Mouse (Mus musculus): ENCODE measurements at regions not wholly inside any gene's neighbourhood (a gene's known extent, or its start where the extent isn't known, plus 50 kb on each side); places are given as distances from the start of the nearest gene placed in this dataset.
"Not testable (repeated sequence)": the region's sequence is repeated elsewhere in the genome, so short reads cannot be mapped to it uniquely, and the experiment has no call there.

DNA sequence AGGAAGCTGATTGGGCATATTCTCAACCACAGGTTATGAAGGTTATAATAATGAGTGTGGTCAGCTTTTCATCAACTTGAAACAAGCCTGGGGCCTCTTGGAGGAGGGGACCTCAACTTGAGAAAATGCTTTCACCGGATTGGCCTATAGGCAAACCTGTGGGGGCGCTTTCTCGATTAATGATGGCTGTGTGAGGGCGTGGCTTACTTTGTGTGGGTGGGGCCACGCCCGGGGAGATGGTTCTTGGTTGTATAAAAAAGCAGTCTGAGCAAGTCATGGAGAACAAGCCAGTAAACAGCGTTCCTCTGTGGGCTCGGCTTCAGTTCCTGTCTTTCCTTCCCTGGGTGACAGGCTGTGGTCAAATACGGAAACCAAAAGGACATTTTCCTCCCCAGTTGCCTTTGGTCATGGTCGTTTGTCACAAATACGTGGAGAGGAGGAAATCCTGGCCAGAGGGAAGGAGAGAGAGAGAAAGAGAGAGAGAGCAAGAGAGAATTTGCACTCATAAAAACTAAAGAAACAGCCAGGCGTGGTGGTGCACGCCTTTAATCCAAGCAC lies 163.1 kb downstream of the Ifng start:
- peak; percentile 50 for DNase-seq

DNA sequence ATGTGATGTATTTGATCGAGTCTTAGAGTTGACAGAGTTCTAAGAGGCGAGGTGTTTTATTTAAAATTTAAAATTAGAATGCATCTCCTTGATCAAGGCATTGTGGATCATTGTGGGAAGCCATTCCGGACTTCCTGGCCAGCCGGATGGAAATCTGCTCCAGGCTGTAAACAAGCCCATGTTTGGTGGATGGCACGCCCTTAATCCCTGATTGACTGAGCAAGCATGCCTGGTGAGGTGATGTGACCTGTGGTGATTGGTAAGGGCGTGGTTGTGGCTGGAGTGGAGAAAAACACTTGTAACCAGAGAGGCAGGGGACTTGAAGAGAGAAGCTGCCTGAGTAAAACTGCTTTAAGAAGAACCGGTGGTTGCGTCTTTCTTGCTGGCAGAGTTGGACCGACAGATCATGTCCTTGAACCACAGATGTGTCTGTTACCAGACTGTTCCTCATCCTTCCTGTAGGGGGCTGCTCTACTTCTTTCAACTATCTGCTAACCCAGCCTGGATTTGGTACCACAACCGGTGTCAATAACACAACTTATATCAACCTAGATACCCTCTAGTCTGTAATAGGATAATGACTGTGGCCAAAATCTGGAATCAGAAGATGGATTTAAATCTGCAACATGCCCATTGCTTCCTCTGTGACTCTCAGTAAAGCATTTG lies 164.4 kb downstream of the Ifng start:
- no peak for DNase-seq

DNA sequence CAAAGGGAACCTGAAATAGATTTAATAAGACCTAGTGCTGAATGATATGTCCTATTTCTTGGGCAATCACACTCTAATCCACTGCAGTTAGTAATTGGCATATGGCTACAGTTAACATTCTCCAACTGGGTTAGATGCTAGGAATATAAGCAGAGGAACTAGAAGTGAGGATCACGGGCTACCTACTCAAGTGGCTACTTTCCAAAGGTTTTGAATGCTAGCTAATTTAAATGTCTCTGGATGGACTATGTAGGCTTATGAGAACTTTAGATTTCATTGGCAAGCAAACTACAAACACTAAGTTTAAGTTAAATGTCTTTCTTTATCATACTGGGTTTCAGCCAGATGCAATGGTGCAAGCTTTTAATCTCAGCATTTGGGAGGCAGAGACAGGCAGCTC lies 166.6 kb downstream of the Ifng start:
- no peak for DNase-seq

DNA sequence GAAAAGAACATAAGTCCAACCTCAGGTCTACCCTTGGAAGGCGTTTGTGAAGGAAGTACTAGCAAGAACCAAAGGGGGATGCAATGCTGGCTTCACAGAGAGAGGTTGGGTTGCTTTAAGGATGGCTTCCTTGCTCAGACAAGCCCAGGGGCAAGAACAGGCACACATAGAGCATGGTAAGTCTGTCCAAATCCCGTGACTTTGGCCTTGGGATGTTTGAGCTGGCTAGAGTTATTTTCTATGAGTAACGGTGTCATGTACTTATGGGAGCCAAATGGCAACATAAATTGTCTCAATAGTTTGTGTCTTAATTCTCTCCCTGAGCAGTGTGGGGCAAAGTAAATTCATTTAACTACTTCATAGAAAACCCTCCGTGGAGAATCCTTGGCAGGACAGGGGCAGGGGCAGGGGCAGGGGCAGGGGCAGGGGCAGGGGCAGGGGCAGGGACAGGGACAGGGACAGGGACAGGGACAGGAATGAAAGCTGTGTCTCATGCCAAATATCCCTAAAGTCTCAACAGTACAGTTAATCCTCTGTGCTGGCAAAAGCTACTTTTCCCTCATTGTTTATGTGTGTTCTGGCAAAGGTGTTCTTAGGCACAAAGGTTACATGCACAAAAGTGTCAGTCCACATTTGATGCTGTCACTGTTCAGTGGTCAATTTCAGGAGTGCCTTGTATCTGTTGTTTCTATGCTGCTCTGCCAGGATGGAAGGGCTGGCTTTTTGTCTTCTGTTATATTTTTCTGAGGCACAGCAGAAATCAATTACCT lies 167.7 kb downstream of the Ifng start:
- DNase-seq = no peak

DNA sequence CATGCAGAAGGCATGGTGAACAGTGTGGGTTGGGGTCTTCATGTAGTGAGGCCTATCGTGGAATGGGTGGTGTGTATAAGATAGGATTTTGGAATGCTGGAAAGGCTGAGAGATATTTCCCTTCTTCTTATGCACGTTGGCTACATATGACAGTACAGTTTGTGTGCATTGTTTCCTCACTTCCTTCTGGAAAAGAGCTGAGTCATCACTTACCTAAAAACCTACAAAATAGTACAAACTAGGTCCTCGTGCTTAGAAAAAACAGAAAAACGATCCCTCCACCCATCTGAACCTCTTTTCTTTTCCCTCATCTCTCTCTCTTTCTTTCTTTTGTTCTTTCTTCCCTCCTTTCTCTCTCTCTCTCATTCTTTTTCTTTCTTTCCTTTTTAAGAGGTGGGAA lies 168.3 kb downstream of the Ifng start:
- DNase-seq = no peak

DNA sequence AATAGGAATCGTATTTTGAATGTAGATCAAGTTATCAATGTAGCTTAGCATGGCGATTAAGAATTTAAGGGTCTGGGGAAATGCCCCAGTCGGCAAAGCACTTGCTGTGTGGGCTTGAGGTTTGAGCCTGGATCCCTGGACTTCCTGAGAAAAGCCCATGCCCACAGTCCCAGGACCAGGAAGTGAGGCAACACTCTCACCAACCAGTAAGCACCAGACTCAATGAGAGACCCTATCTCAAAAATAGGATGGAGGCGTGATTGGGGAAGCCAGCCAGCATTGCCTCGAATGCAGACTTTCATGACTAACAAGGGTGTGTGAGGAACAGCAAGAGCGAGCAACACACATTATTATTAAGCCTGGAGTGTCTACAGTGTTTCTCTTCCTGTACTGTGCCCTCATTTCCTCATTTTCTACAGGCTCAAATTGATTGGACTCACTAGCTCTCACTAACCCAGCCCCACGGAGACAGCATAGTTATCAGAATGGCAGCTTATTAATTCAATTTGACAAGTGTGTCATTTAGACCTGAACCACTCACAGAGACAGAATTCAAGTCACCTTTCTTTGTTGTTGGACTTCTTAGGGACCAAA lies 170.1 kb downstream of the Ifng start:
- no peak for DNase-seq

DNA sequence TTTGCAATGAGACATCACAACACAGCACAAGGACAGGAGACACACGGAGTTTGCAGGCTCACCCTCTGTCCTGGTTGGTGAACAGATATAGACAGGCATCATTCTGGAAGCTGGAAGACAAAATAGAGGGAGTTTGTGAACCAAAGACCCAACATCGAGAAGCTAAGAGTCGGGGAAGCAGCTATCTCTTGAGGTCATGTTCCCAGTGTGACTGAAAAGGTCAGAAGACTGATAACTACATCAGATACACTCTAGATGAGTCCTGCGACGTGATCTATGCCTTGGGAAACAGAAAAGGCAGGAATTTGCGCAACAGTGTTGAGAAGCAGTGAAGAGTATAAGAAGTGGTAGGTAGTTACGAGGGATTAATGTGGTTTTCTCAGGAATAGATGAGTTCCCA lies 171.2 kb downstream of the Ifng start:
- no peak for DNase-seq

DNA sequence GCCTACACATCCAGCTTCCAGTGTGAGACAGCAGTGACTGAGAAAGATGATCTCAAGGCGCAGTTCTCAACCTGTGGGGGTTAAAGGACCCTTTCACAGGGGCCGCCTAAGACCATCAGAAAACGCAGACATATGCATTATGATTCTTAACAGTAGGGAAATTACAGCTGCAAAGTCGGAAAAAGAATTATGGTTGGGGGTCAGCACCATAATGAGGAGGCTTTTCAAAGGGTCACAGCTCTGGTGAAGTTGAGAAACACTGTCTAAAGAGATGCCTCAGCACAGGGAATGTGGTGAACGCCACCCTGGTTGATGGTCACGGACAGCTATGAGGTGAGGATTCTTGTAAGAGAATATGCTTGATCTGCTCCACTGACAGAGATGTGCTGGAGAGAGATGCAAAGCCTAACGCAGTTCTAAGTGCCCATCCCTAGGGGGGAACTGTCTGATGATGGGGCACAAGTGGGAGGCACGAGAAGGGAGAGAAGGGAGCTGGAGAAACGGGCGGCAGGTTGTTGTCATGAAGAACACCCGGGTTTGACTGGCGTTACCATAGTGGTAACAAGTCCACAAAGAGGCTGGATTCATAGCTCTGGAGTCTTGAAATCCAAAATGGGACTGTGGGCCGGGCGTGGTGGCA lies 172.3 kb downstream of the Ifng start:
- no peak for DNase-seq

DNA sequence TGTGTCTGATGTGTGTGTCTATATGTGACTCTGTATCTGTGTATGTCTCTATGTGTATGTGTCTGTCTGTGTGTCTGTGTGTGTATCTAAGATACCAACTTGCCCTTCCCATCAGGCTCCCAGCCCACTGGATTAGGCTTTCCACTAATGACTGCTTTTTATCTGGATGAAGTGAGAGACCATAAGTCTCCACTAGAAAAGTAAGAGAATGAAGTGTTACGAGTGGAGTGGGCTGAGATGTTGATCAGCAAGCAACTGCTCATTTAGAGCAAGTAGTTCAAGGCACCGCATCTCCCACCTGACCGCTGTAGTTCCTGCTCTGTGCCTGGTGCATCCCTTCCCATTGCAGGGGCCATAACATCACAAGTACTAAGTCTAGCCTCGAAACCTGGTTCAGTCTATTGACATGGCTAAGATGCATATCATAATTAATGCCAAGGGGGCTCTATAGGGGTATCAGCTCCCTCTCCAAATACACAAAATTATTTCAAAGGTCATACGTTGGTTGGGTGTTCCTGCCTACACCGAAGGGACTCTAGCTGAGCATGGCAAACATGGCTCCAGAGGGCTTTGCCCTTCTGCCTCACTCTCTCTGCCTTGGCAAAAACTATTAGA lies 173.5 kb downstream of the Ifng start:
- no peak for DNase-seq

DNA sequence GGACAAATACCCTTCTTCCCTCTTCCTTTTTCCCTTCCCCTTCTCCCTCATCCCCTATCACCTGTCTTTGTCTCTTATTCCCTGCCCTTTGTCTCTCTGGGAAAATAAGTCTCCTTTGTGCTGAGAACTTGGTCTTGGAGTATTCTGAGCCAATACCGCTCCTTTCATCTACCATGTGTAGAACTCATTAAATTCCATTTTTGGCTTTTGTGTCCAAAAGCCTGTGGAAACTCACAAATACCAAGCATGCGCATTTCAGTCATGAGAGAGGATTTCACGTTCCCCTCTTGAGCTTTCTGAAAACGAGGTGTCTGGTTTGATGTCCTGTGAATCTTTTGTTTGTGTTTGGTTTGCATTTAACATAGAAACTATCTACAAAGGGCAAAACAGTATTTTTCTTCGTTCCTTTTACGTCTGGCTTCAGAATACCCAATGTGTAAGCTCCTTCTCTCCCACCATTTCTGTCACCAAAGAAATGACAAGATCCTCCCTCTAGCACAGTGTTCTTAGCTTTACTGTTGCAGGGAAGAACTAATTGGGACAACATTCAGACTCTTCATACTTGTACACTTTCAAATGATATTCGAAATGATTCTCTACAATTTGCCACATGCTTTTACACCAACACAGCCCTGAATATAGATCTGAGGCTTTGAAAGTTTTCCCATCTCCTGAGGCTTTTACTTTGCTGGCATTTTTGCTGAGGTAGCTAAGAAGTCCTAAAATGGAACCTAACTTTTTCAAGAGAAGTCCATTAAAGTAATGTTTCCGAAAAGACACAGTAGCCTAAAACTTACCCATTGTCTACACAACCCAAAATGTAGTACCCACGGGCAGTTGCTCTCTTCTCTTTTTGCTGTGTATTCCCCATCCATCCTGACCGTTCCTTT lies 174.5 kb downstream of the Ifng start:
- no peak for DNase-seq

DNA sequence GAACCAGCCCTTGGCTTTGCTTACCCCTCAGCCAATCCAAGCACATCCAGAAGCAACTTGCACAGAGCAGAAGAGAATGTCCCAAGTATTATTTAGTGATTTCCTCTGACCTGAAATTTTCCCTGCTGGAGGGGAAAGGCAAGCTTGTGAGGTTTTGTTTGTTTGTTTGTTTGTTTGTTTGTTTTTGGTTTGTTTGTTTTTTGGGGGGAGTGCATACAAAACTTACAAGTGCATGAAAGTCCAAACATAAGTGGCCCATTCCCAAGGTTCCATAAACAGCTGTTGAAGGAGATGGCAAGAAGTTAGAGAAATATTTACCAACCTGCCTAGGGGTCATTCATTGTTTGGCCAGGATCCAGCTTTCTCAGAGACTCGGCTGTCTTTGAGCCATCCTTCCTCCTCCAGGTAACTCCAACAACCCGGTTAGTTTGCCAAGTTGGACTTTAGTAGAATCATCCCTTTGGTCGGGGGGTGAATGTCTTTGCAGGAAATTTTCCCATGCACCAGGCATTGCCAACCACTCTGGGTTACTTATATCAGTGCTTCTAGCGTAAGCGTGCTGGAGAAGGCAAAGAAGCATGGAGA lies 175.3 kb downstream of the Ifng start:
- no peak for DNase-seq

DNA sequence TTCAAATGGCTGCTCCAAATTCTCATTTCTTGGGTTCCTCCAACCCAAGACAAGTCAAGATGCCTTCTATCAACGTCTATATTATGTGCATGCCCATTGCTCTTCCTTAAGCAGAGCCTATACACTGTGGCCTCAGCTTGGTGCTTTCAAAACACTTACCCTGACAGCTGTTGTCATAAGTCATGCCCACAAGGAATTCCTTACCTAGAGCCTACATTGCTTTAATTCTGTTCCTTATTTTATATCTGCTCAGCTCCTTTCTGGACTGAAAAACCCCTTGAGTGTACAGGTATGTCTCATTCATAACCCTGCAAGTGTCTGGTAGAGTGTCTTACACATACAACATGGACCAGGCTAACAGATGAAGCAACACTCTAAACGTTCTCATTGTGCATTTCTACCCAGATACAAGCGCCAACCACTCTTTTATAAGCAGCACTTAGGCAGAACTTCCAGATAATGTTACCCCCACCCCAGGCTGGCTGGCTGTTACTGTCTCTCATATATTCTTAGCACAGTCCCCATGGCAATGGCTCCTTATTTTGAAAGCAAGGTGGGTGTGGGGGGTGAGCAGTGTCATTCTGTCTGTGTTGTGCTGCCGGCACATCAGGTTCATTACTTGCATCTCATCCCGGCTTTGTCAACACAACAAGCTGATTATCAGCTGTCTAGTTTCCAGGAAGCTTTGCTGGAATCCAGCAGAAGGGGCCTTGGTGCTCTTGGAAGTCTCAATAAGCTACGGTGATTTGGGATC lies 176.6 kb downstream of the Ifng start:
- DNase-seq = no peak

DNA sequence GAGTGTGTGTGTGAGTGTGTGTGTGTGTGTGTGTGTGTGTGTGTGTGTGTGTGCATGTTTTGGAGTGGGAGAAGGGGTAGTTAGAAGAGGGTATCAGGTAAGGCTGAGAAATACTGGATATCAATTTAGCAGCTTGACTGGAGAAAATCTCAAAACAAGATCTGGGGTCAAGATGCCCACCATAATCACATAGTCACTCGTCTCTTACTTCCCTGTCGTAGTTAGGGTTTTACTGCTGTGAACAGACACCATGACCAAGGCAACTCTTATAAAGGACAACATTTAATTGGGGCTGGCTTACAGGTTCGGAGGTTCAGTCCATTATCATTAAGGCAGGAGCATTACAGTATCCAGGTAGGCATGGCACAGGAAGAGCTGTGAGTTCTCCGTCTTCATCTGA lies 177.4 kb downstream of the Ifng start:
- not testable (repeated sequence) for DNase-seq

DNA sequence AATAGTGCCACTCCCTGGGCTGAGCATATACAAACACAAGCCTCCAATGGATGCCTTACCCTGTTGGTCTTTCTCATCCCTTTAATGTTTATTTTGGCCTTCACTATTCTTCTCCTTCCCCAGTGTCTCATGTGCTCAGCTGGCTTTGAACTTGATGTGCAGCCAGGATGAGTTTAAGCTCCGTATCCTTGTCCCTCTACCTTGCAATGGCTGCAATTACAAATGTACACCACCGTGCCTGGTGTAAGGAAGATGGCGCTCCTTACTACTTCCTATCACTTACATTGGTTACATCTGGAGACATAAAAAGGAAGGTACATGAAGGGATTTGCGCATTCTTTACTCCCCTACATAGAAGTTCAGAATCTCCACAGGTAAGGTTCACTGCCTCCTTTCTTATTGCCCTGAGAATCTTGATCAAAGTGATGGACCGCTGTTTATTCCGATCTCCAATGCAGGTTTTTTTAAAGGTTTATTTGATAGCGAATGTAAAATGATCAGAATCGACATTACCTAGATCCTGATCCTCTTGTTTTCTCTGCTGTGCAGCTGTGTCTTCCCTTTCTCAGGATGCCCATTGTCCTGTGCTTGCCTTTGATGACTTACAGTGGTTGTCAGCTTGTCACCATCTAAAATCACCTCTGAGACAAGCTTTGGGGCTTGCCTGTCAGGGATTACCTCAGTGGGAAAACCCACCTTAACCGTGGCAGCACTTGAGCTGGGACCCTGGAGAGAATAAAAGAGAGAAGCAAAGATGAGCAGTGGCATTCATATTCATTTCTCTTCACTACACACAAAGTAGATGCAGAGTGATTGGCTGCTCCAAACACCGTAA lies 178.1 kb downstream of the Ifng start:
- no peak for DNase-seq

DNA sequence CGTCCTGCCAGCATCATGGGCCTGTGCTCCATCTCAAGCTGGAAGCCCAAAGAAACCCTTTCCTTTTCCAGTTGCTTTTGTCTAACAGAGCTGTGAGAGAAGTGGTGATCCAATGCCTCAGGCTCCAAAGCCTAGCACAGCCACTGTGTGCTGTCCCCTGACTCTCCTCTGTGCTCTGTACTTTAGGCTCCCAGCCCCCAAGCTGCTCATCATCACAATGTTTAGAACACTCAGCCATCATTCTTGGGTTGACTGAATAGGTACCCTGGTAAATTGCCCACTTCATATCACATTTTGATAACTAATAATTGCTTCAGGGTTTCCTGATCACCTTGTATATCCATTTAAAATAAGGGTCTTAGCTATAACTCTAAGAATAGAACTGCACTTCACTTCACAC lies 178.8 kb downstream of the Ifng start:
- DNase-seq = no peak

DNA sequence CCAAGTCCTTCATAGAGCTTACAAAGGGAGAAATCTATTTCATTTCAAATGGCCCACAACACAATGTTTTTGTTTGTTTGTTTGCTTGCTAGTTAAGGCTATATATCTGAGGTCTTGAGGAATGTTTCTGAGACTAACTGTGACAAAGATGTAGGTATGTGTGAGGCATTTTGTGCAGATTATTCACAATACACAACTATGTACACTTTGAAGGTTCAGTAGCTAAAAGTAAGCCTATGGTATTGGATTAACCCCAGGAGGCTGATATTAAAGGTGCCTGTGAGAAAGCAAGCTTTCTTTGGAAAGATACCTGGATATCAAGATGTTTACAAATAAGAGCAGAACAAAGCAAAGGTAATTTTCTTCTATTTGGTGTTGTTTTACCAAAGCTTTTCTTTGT lies 179.8 kb downstream of the Ifng start:
- no peak for DNase-seq

DNA sequence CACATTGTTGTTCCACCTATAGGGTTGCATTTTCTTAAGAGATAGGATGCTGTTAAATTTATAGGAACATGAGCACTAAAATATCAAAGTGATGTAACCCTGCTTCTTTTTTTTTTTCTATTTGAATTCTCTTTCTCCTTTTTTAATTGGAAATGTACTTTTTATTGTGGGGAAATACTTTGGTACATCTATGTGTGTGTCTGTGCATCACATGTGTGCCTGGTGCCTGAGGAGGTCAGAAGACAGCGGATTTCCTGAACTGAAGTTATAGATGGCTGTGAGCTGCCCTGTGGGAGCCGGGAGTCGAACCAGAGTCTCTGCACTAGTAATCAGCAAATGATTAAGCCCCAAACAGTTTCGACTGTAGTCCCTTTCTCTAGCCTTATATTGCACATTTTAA lies 180.7 kb downstream of the Ifng start:
- DNase-seq = no peak

DNA sequence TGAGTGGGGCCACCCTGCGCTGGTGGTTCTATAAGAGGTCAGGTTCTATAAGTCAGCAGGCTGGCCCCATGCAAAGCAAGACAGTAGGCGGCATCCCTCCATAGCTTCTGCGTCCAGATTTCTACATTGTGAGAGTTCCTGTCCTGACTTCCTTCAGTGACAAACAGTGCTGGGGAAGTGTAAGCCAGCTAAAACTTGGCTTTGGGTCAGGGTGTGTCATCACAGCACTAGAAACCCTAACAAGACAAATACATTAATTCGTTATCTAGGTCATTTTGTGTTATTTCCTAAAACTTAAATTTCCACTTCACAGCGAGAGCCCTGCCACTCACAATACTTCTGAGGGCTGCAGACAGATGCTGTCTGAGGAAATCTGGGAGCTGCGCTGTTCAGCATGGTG lies 181.3 kb downstream of the Ifng start:
- DNase-seq = no peak

DNA sequence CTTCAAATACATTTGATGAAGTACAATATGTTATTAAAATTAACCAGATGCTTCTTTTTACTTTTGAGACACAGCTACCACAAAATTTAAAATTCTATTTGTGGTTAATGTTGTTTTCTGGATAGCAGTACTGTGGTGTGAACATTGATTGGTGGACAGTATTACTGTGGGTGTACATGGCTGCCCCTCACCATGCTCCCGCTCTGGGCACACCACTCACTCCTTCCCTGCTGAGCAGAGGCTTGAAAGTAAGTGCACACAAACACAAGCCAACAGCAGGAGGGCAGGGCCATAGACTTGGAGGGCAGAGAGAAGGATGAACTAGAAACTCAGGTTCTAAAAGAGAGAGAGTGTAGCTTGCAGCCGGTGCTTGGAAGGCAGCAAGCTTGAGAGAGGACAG lies 182.1 kb downstream of the Ifng start:
- DNase-seq = no peak

DNA sequence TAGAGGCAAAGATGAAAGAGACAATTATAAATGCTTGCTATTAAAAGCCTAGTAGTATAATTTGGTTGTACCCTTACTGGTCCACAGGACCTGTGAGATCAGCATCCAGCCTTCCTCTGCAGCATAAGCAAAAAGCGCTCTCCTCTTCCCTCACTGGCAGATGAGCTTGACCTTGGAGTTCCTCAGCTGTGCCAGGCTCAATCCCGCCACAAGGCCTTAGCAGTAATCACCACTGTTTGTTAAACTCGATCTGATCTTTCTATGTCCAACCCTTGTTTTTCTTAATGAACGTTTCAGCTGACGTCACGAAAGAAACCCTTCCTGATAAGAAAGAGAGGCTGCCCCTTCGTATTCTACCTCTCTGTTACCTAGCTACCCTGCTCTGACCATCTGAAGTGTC lies 183.5 kb downstream of the Ifng start:
- no peak for DNase-seq
